Mouse (Mus musculus): ENCODE measurements around the gene 2010003K11Rik. TPM values are rescaled to one million over a fixed set of nuclear protein-coding genes. Genes with fewer than 3 reads are reported as not detected.

Gene 2010003K11Rik
- polyA plus RNA-seq, 1 experiment from 2014 or later, result 21.6 TPM

DNA sequence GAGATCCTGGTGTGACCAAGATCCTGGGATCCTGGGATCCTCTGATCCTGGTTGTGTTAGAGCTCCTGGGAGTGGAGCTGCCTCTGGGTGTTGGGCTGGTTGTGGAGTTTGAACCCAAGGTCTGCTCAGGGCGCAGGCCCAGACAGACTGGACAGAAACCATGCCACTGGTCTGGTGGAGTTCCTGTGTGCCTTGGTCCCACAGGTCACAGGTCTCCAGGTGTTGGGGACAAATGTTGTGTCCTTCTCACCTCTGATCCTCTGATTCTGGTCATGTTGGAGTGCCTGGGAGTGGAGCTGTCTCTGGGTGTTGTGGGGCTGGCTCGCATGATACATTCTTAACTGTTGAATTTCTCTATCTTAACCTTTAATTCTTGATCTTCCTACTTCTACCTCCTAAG, 36.3 kb upstream of the 2010003K11Rik start:
- Histone ChIP-seq H3K27ac (ENCODE audit: low read length) (no peak overlapping the region), H3K9ac (ENCODE audit: low read depth, low read length) (no peak overlapping the region), H3K9me3 (ENCODE audit: control insufficient read depth, low read length) (no peaks in the 10 kb centered on the region), H3K36me3 (ENCODE audit: control insufficient read depth, insufficient read depth, low read length) (no peaks in the 10 kb centered on the region), H3K4me1 (ENCODE audit: control insufficient read depth, insufficient read depth, low read length) (no peaks in the 10 kb centered on the region), H3K4me3 (ENCODE audit: low read length) (no peak overlapping the region), H3K27me3 (replicated peaks; ENCODE audit: control insufficient read depth, insufficient read depth, low read length) (no peaks in the 10 kb centered on the region), H3K4me2 (ENCODE audit: low read depth, low read length) (no peak overlapping the region)
- no peak for ATAC-seq
- WGBS, result 90% methylated on average over 2 of the region's 2 CpGs

DNA sequence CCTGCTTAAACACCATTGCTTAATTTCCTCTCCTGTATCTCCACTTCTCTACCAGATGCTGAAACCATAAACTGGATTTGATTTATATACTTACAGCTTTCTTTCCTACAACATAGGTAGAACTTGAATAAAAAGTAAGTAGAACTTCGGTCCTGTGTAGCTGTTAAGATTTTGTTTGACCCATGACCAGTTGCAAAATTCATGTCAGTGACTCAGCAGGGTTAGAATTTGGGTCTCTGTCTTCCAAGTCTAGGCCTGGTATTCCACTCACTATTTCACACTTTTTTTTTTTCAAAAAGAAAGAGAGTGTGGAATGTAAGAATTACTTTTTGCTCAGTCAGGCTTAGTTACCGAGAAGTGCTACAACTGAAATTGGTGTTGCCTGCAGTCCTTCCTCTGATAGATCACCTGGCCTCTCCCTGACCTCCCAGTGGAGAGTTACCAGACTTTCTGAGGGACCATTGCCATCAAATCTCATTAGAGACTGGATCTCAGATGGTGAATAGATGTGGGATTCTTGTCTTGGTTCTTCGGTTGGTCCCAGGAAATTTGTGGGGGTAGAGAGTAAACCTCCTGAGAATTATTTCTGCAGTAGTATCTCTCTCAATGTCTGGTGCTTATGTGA, 23.2 kb upstream of the 2010003K11Rik start:
- Histone ChIP-seq H3K4me1 (ENCODE audit: control insufficient read depth, insufficient read depth, low read length) (no peaks in the 10 kb centered on the region), H3K4me2 (ENCODE audit: low read depth, low read length) (no peak overlapping the region), H3K9ac (ENCODE audit: low read depth, low read length) (no peak overlapping the region), H3K27ac (ENCODE audit: low read length) (no peak overlapping the region), H3K27me3 (replicated peaks; ENCODE audit: control insufficient read depth, insufficient read depth, low read length) (no peaks in the 10 kb centered on the region), H3K4me3 (ENCODE audit: low read length) (no peak overlapping the region), H3K9me3 (ENCODE audit: control insufficient read depth, low read length) (no peaks in the 10 kb centered on the region), H3K36me3 (ENCODE audit: control insufficient read depth, insufficient read depth, low read length) (no peaks in the 10 kb centered on the region)
- WGBS, result 83% methylated on average over 3 of the region's 3 CpGs
- ATAC-seq, result no peak

DNA sequence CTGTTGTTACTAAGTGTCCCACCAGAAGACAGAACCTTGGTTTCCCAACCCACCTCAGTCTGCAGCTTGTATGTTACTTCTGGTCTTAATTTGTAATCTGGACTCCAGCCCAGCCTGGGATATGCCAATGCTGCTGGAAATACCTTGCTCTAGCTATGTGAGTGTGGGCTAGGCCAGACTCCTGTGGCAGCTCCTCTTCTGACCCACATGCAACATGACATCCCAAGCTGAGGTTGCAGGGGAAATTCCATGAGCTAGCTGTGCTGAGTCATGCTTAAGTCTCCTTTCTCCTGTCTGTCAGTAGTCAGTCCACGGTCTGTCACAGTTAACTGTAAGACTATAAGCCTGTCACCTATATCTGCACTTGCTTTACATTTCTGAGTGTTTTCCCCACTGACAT, 19.1 kb upstream of the 2010003K11Rik start:
- no peak for ATAC-seq
- no peaks in the 10 kb centered on the region for H3K9me3 ChIP-seq (ENCODE audit: control insufficient read depth, low read length)
- WGBS, result 87% methylated on average over 1 of the region's 1 CpGs
- H3K4me2 ChIP-seq (ENCODE audit: low read depth, low read length), result no peak overlapping the region
- no peak overlapping the region for H3K4me3 ChIP-seq (ENCODE audit: low read length)
- no peak overlapping the region for H3K9ac ChIP-seq (ENCODE audit: low read depth, low read length)
- H3K4me1 ChIP-seq (ENCODE audit: control insufficient read depth, insufficient read depth, low read length), result peaks cover 8% of the 10 kb centered on the region
- H3K27me3 ChIP-seq (replicated peaks; ENCODE audit: control insufficient read depth, insufficient read depth, low read length), result no peaks in the 10 kb centered on the region
- H3K36me3 ChIP-seq (ENCODE audit: control insufficient read depth, insufficient read depth, low read length), result no peaks in the 10 kb centered on the region
- H3K27ac ChIP-seq (ENCODE audit: low read length), result no peak overlapping the region

DNA sequence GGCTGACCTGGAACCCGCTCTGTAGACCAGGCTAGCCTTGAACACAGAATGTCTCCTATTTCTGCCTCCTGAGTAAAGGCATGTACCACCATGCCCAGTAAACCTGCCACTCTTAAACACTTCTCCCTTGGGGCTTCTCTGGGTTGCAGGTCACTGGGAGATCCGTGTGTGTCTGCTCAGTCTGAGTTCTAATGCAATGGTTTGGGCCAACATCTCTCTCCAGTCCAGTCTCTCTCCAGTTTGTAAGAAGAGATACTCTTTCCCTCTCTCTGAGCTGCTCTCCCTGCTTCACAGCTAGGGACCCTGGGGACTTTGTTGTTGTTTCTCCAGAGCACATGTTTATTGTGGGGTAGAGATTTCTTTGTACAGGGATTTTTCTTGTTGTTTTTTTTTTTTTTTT, 17.9 kb upstream of the 2010003K11Rik start:
- ATAC-seq, result no peak
- peaks cover 8% of the 10 kb centered on the region for H3K4me1 ChIP-seq (ENCODE audit: control insufficient read depth, insufficient read depth, low read length)
- H3K4me2 ChIP-seq (ENCODE audit: low read depth, low read length), result no peak overlapping the region
- WGBS, result 68% methylated on average over 2 of the region's 2 CpGs
- H3K27ac ChIP-seq (ENCODE audit: low read length), result no peak overlapping the region
- H3K9me3 ChIP-seq (ENCODE audit: control insufficient read depth, low read length), result no peaks in the 10 kb centered on the region
- no peak overlapping the region for H3K9ac ChIP-seq (ENCODE audit: low read depth, low read length)
- H3K27me3 ChIP-seq (replicated peaks; ENCODE audit: control insufficient read depth, insufficient read depth, low read length), result 0 out of 2 replicates have a peak, but pooled peaks cover 3% of the 10 kb centered on the region
- no peak overlapping the region for H3K4me3 ChIP-seq (ENCODE audit: low read length)
- no peaks in the 10 kb centered on the region for H3K36me3 ChIP-seq (ENCODE audit: control insufficient read depth, insufficient read depth, low read length)

DNA sequence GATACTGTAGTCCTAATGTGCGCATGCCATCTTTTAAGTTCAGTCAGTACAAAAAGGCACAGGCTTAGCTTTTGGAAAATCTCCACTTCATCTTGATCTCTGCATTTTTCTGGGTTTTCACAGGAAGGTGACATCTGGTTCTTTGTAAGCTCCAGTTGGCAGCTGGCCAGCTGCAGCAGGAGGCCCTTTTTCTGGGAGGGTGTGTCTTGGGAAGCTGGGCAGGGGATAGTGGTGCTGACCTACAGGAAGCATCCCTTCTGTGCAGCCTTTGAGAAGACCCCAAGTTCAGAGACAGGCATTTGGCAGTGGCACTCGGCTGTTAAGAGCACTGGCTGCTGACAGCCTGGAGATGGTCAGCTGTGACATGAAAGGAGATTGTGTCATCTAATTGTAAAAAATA, 17.4 kb upstream of the 2010003K11Rik start:
- H3K27ac ChIP-seq (ENCODE audit: low read length), result no peak overlapping the region
- no peak for ATAC-seq

DNA sequence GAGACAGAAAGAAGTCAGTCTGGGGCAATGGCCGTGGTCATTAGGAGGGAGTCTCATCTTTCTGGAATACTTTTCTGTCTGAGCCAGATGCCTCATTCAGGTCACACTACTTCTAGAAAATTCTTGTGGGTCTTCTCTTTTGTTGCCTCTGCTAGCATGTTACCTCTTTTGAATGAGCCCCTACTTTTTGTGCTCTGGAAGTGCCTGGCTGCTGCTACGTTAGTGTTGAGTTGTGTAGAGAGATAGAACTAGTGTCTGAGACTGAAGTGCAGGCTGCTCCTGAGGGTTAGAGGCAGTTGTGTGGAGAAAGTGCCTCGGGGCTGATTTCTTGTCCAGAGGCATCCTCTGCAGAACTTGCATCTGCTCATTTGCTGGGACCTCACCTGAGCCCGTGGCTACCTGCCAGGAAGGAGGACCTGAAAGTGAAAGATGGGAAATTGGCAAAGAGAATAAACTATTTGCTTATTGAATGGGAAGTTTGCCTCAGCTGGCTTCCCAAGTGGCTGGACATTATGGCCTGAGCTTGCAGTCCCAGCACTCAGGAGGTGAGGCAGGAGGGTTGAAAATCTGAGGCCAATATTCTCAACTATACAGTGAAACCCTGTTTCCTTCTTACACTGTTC, 15.0 kb upstream of the 2010003K11Rik start:
- Histone ChIP-seq H3K36me3 (ENCODE audit: control insufficient read depth, insufficient read depth, low read length) (no peaks in the 10 kb centered on the region), H3K9me3 (ENCODE audit: control insufficient read depth, low read length) (no peaks in the 10 kb centered on the region), H3K4me2 (ENCODE audit: low read depth, low read length) (no peak overlapping the region), H3K4me3 (ENCODE audit: low read length) (no peak overlapping the region), H3K27ac (ENCODE audit: low read length) (no peak overlapping the region), H3K4me1 (ENCODE audit: control insufficient read depth, insufficient read depth, low read length) (peaks cover 14% of the 10 kb centered on the region), H3K27me3 (replicated peaks; ENCODE audit: control insufficient read depth, insufficient read depth, low read length) (0 out of 2 replicates have a peak, but pooled peaks cover 6% of the 10 kb centered on the region), H3K9ac (ENCODE audit: low read depth, low read length) (no peak overlapping the region)
- no peak for ATAC-seq
- 68% methylated on average over 4 of the region's 4 CpGs for WGBS

More for the DNA sequence above, 17.4 kb upstream of the 2010003K11Rik start:
- H3K4me3 ChIP-seq (ENCODE audit: low read length), result no peak overlapping the region
- H3K9ac ChIP-seq (ENCODE audit: low read depth, low read length), result no peak overlapping the region
- H3K4me2 ChIP-seq (ENCODE audit: low read depth, low read length), result no peak overlapping the region
- H3K9me3 ChIP-seq (ENCODE audit: control insufficient read depth, low read length), result no peaks in the 10 kb centered on the region
- no peaks in the 10 kb centered on the region for H3K36me3 ChIP-seq (ENCODE audit: control insufficient read depth, insufficient read depth, low read length)
- peaks cover 11% of the 10 kb centered on the region for H3K4me1 ChIP-seq (ENCODE audit: control insufficient read depth, insufficient read depth, low read length)
- 0 out of 2 replicates have a peak, but pooled peaks cover 5% of the 10 kb centered on the region for H3K27me3 ChIP-seq (replicated peaks; ENCODE audit: control insufficient read depth, insufficient read depth, low read length)
- WGBS, result 43% methylated on average over 2 of the region's 2 CpGs

DNA sequence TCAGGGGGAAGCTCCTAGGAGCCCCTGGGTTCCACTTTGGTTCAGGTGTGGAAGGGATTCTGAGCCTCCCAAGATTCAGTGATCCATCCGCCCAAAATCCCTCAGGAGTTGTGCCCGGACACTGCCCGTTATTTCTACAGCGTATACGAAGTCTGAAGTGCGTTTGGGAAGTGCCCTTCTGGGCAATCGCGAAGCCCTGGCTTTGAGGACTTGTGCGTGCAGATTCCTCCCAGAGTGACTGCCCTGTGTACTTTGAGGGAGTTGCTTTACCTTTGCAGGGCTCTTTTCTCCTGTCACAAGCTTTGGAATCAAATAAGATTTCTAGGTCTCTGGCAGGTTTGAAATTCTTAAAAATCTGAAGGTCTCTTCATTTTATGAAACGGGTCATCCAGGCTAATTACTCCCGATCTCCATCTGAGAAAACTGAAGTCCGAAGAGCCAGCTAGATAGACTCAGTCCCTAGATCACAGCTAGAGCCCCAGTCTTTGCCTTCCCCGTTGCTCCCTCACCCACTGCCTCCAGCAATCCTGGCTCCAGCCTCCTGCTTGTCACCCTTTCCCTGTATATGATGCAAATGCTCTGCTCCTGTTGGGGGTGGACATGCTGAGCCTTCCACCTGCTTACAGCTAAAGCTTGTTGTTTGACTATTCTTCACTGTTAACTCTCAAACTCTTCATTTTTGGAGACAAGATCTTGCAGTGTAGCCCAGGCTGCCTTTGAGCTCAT, 12.9 kb upstream of the 2010003K11Rik start:
- no peaks in the 10 kb centered on the region for H3K36me3 ChIP-seq (ENCODE audit: control insufficient read depth, insufficient read depth, low read length)
- no peak overlapping the region for H3K27ac ChIP-seq (ENCODE audit: low read length)
- H3K4me3 ChIP-seq (ENCODE audit: low read length), result peak overlapping the region; percentile 74
- no peaks in the 10 kb centered on the region for H3K9me3 ChIP-seq (ENCODE audit: control insufficient read depth, low read length)
- 9% methylated on average over 13 of the region's 13 CpGs for WGBS
- peak overlapping the region; percentile 70; the same call in 1 of the 2 replicates for H3K9ac ChIP-seq (ENCODE audit: low read depth, low read length)
- H3K4me2 ChIP-seq (ENCODE audit: low read depth, low read length), result peak overlapping the region; percentile 94
- H3K27me3 ChIP-seq (replicated peaks; ENCODE audit: control insufficient read depth, insufficient read depth, low read length), result 0 out of 2 replicates have a peak, but pooled peaks cover 6% of the 10 kb centered on the region
- peaks cover 14% of the 10 kb centered on the region for H3K4me1 ChIP-seq (ENCODE audit: control insufficient read depth, insufficient read depth, low read length)
- no peak for ATAC-seq

DNA sequence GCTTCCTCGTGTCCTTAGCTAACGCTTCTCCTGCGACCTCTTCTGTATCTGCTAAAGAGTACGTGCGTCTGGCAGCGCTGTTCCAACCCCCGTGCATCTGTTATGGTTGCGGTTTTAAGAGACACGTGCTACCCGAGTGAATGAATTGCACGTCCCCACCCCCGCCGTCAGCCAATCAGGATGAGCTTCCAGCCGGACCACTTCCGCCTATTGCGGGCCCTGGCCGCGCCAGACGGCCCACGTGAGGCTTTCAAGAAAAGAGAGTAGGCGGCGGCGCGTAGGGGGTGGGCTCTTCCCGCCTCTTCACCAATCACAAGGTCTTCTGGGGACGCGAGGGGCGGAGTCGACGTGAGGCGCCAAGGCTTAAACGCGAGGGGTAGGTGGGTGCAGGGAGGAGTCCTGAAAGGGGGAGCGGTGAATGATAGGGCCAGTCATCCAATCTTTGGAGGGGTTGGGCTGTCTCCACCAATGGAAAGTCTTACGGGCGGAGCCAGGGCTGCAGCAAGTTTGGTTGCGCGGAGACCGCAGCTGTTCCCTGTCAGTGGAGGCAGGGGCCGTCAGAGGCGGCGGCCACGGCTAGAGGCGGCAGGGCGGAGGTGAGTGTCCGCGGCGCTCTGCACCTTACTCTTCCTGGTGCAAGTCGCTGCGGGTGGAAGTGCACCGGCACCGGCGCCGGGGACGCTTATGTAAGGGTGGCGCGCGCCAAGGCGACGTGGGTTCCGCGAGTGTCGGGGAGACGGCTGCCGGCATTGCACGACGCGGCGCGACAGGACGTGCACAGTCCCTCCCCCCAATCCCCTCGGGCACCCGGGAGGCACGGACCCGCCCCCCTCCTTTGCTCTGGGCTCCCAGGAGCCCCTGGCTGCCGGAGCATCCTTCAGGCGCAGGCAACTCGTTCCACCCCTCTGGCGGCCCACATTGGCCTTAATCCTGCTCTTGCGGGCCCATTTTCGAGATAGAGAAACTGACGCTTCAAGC, 11.9 kb upstream of the 2010003K11Rik start, which contains the start of gene Pcx:
Gene Pcx (plus strand): TSS at position 487 of the 978 bp plus-strand sequence.
- WGBS, result under 1% methylated on average over 82 of the region's 82 CpGs
- H3K9me3 ChIP-seq (ENCODE audit: control insufficient read depth, low read length), result no peaks in the 10 kb centered on the region
- H3K9ac ChIP-seq (ENCODE audit: low read depth, low read length), result peak within 1 kb of the TSS; percentile 70
- peak; percentile 100 for ATAC-seq
- H3K4me1 ChIP-seq (ENCODE audit: control insufficient read depth, insufficient read depth, low read length), result peaks cover 6% of the 10 kb centered on the region
- no peaks in the 10 kb centered on the region for H3K36me3 ChIP-seq (ENCODE audit: control insufficient read depth, insufficient read depth, low read length)
- H3K27ac ChIP-seq (ENCODE audit: low read length), result no peak within 1 kb of the TSS
- H3K4me2 ChIP-seq (ENCODE audit: low read depth, low read length), result peak within 1 kb of the TSS; percentile 94
- H3K4me3 ChIP-seq (ENCODE audit: low read length), result peak within 1 kb of the TSS; percentile 74
- H3K27me3 ChIP-seq (replicated peaks; ENCODE audit: control insufficient read depth, insufficient read depth, low read length), result 0 out of 2 replicates have a peak, but pooled peaks cover 6% of the 10 kb centered on the region
